Mouse (Mus musculus) limb, embryonic 15.5 days (tissue): ENCODE data around the gene Pnliprp2. TPM values are rescaled to one million over a fixed set of nuclear protein-coding genes. Genes with fewer than 3 reads are reported as not detected.

Experiments used
- ATAC-seq: fragments of 200-750 bp; cut with Nextera tagmentation; 2 replicates; pipeline ENCODE4 v1.8.0; 2017; ENCODE audit warnings: low read depth, moderate TSS enrichment; ENCODE audit not compliant: insufficient number of reproducible peaks, low FRiP score, low TSS enrichment
- H3K27ac ChIP-seq: fragments of 300-500 bp; sonication (generic); 2 replicates; pipeline ENCODE4 v1.5.1; 2015; ENCODE audit warnings: moderate library complexity, mild to moderate bottlenecking, inconsistent platforms
- H3K27me3 ChIP-seq: fragments of 300-500 bp; sonication (generic); 2 replicates; pipeline ENCODE4 v1.6.1; 2015; ENCODE audit warnings: inconsistent platforms
- H3K36me3 ChIP-seq: fragments of 300-500 bp; sonication (generic); 2 replicates; pipeline ENCODE4 v1.6.1; 2015; ENCODE audit warnings: inconsistent platforms
- H3K4me1 ChIP-seq: fragments of 300-500 bp; sonication (generic); 2 replicates; pipeline ENCODE4 v1.6.1; 2015; ENCODE audit warnings: inconsistent platforms
- H3K4me2 ChIP-seq: fragments of 300-500 bp; sonication (generic); 2 replicates; pipeline ENCODE4 v1.6.1; 2015; ENCODE audit warnings: mild to moderate bottlenecking, inconsistent platforms
- H3K4me3 ChIP-seq: fragments of 300-500 bp; sonication (generic); 2 replicates; pipeline ENCODE4 v1.5.1; 2015; ENCODE audit warnings: mild to moderate bottlenecking, inconsistent platforms
- H3K9ac ChIP-seq: fragments of 300-500 bp; sonication (generic); 2 replicates; pipeline ENCODE4 v1.6.1; 2015; ENCODE audit warnings: inconsistent platforms
- H3K9me3 ChIP-seq: fragments of 300-500 bp; sonication (generic); 2 replicates; pipeline ENCODE4 v1.6.1; 2016; ENCODE audit warnings: inconsistent platforms
- WGBS: fragments of 180-500 bp; shearing (Covaris S2); methylation state at CpG from one replicate; pipeline ENCODE4 v1.1.7; 2015; 5-methylcytosine and 5-hydroxymethylcytosine counted together
- polyA plus RNA-seq: library from polyadenylated mRNA; unstranded; fragments of >200 nt; fragmentation: Nextera tagmentation; extraction: Ambion mirVana; gene quantifications from 2 replicates; pipeline ENCODE4 v1.2.1, GENCODE M21; 2015

The Pnliprp2 gene
- polyA plus RNA-seq, 1 experiment from 2014 or later, result 0.12 TPM

DNA sequence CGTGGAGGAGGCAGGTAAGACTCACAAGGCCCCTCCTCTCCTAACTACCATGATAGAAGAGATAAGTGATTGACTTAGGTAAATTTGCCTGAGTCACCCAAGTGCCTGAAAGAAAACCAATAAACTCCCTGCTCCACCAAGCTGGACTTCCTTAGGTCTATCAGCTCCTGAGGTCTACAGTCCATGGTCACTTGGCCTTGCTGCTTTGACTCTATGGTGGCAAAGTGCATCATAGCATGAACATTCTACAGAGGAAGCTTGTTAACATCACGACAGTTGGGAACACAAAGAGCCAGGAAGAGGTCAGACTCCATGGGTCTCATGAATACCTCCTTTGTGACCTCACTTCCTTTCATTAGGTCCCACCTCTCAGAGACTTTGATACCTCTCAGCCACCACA, 8.0 kb upstream of the Pnliprp2 start:
- 73% methylated on average over 2 of the region's 2 CpGs for WGBS
- no peak overlapping the region for H3K27ac ChIP-seq
- H3K9me3 ChIP-seq, result no peaks in the 10 kb centered on the region
- H3K27me3 ChIP-seq, result no peaks in the 10 kb centered on the region
- no peak for ATAC-seq
- no peak overlapping the region for H3K4me3 ChIP-seq
- no peak overlapping the region for H3K4me2 ChIP-seq
- no peaks in the 10 kb centered on the region for H3K4me1 ChIP-seq
- H3K9ac ChIP-seq, result no peak overlapping the region
- no peaks in the 10 kb centered on the region for H3K36me3 ChIP-seq

DNA sequence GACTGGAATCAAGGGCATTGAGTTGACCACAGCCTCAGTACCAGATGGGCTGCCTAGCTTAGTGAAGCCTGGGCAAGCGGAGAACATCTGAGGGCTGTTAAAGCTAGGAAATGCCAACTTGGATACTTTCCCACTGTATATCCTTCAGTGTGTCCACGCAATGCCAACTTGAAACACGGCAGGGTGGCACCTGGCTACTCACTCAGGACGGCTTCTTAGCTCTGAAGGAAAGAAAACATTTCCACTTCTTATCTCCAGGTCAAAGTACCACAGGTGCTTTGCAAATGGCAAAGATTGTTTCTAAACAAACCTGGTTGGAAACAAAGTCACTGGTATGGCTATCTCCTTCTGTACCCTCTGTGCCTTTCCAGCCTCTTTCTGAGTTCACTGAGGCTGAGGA, 648 bp upstream of the Pnliprp2 start:
- Histone ChIP-seq H3K4me2 (no peak overlapping the region), H3K36me3 (no peaks in the 10 kb centered on the region), H3K4me1 (peaks cover 9% of the 10 kb centered on the region), H3K4me3 (no peak overlapping the region), H3K27ac (no peak overlapping the region), H3K27me3 (no peaks in the 10 kb centered on the region), H3K9ac (no peak overlapping the region), H3K9me3 (no peaks in the 10 kb centered on the region)
- no peak for ATAC-seq
- WGBS, result 91% methylated on average over 4 of the region's 4 CpGs

DNA sequence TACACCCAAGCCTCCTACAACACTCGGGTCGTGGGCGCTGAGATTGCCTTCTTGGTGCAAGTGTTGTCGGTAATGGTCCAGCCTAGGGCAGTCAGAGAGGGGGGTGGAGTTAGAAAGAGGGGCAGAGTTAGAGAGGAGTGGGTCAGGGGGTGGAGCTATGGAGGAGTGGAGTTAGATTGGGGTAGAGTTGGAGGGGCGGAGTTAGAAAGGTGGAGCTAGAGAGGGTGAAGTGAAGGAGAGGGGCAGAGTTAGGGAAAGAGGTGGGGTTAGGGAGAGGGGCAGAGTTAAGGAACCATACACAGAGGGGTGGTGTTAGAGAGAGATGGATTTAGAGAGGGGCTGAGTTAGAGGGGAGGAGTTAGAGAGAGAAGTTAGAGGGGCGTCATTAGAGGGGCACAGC, 2.8 kb downstream of the Pnliprp2 start:
- Histone ChIP-seq H3K9me3 (no peaks in the 10 kb centered on the region), H3K4me1 (peaks cover 9% of the 10 kb centered on the region), H3K27ac (no peak overlapping the region), H3K4me2 (no peak overlapping the region), H3K27me3 (no peaks in the 10 kb centered on the region), H3K4me3 (no peak overlapping the region), H3K36me3 (no peaks in the 10 kb centered on the region), H3K9ac (no peak overlapping the region)
- 0 out of 2 replicates have a peak, but pooled peaks have one; percentile 10 for ATAC-seq
- 27% methylated on average over 6 of the region's 6 CpGs for WGBS

GRCm38 (mm10) chr19:58762848-58763541, 3.5 kb downstream of the Pnliprp2 start:
- no peak overlapping the region for H3K4me3 ChIP-seq
- ATAC-seq, result peak; percentile 42; the same call in 1 of the 2 replicates
- no peak overlapping the region for H3K4me2 ChIP-seq
- no peaks in the 10 kb centered on the region for H3K36me3 ChIP-seq
- WGBS, result 9% methylated on average over 12 of the region's 12 CpGs
- peaks cover 9% of the 10 kb centered on the region for H3K4me1 ChIP-seq
- H3K9ac ChIP-seq, result no peak overlapping the region
- no peak overlapping the region for H3K27ac ChIP-seq
- H3K27me3 ChIP-seq, result no peaks in the 10 kb centered on the region
- H3K9me3 ChIP-seq, result no peaks in the 10 kb centered on the region

- no peak for ATAC-seq
- H3K27ac ChIP-seq, result no peak overlapping the region
- no peak overlapping the region for H3K4me2 ChIP-seq
- H3K4me3 ChIP-seq, result no peak overlapping the region
- peaks cover 9% of the 10 kb centered on the region for H3K4me1 ChIP-seq
- no peaks in the 10 kb centered on the region for H3K36me3 ChIP-seq
- H3K9ac ChIP-seq, result no peak overlapping the region
- H3K27me3 ChIP-seq, result no peaks in the 10 kb centered on the region
- H3K9me3 ChIP-seq, result no peaks in the 10 kb centered on the region
- WGBS, result 81% methylated on average over 6 of the region's 6 CpGs
Observed at GRCm38 (mm10) chr19:58767329-58767728, 7.8 kb downstream of the Pnliprp2 start.

DNA sequence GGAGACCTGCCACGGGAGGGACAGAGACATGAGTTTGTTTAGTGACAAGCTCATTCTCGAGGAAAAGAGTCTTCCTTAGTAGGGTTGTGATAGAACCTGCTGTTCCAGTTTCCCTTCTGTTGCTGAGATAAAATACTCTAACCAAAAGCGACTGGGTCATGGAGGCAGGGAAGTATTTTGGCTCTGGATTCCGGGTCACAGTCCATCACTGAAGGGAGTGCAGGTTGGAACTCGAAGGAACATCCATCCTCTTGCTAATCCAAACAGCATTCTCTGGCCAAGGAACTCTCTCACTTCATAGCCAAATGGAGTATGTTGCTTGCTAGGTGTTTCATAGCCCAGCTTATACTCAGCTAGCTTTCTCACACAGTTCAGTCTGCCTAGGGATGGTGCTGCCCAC, 16.9 kb downstream of the Pnliprp2 start:
- H3K9me3 ChIP-seq, result no peaks in the 10 kb centered on the region
- no peak overlapping the region for H3K27ac ChIP-seq
- no peaks in the 10 kb centered on the region for H3K36me3 ChIP-seq
- no peak overlapping the region for H3K4me3 ChIP-seq
- no peak for ATAC-seq
- WGBS, result 73% methylated on average over 5 of the region's 5 CpGs
- H3K9ac ChIP-seq, result no peak overlapping the region
- no peaks in the 10 kb centered on the region for H3K4me1 ChIP-seq
- H3K4me2 ChIP-seq, result no peak overlapping the region
- no peaks in the 10 kb centered on the region for H3K27me3 ChIP-seq

GRCm38 (mm10) chr19:58781566-58781965, 22.0 kb downstream of the Pnliprp2 start:
- WGBS, result 64% methylated on average over 4 of the region's 4 CpGs
- no peak for ATAC-seq

DNA sequence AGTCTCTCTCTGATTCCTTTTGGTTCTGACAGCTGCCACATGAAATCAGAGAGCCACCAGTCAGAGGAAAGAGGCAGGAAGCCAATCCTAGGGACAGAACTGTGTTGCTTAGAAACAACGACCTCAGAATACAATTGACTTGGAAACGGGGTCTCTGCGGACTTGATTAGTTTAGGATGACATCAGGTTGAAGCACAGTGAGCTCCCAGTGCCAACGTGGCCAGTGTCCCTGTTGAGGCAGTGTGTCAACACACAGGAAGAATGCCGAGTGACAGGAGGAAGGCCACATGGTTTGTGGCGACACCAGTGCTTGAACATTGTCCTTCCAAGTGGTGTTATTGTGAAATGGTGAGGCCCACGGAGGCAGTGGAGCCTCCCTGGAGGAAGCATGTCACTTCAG, 24.4 kb downstream of the Pnliprp2 start:
- 60% methylated on average over 7 of the region's 7 CpGs for WGBS
- H3K9ac ChIP-seq, result no peak overlapping the region
- no peaks in the 10 kb centered on the region for H3K9me3 ChIP-seq
- no peak overlapping the region for H3K4me2 ChIP-seq
- H3K27me3 ChIP-seq, result no peaks in the 10 kb centered on the region
- no peak for ATAC-seq
- H3K4me1 ChIP-seq, result no peaks in the 10 kb centered on the region
- H3K4me3 ChIP-seq, result no peak overlapping the region
- no peaks in the 10 kb centered on the region for H3K36me3 ChIP-seq
- no peak overlapping the region for H3K27ac ChIP-seq

More at GRCm38 (mm10) chr19:58781566-58781965, 22.0 kb downstream of the Pnliprp2 start:
- Histone ChIP-seq H3K27me3 (no peaks in the 10 kb centered on the region), H3K4me3 (no peak overlapping the region), H3K4me2 (no peak overlapping the region), H3K9me3 (no peaks in the 10 kb centered on the region), H3K4me1 (no peaks in the 10 kb centered on the region), H3K9ac (no peak overlapping the region), H3K27ac (no peak overlapping the region), H3K36me3 (no peaks in the 10 kb centered on the region)

- H3K9me3 ChIP-seq, result no peaks in the 10 kb centered on the region
- no peak overlapping the region for H3K9ac ChIP-seq
- H3K27ac ChIP-seq, result no peak overlapping the region
- H3K4me1 ChIP-seq, result no peaks in the 10 kb centered on the region
- no peaks in the 10 kb centered on the region for H3K27me3 ChIP-seq
- no peak overlapping the region for H3K4me2 ChIP-seq
- ATAC-seq, result no peak
- 63% methylated on average over 11 of the region's 11 CpGs for WGBS
- H3K36me3 ChIP-seq, result no peaks in the 10 kb centered on the region
- no peak overlapping the region for H3K4me3 ChIP-seq
Observed at GRCm38 (mm10) chr19:58789194-58789593, 29.7 kb downstream of the Pnliprp2 start.

GRCm38 (mm10) chr19:58794284-58794683, 34.8 kb downstream of the Pnliprp2 start, which contains the start of gene 1700019N19Rik:
Gene 1700019N19Rik, minus strand, starts transcription at chr19:58794461.
- Histone ChIP-seq H3K27ac (no peak within 1 kb of the TSS), H3K4me3 (no peak within 1 kb of the TSS), H3K4me2 (no peak within 1 kb of the TSS), H3K27me3 (no peaks in the 10 kb centered on the region), H3K4me1 (no peaks in the 10 kb centered on the region), H3K9me3 (no peaks in the 10 kb centered on the region), H3K9ac (no peak within 1 kb of the TSS), H3K36me3 (0 out of 2 replicates have a peak, but pooled peaks cover 5% of the 10 kb centered on the region)
- WGBS, result 45% methylated on average over 10 of the region's 10 CpGs
- no peak for ATAC-seq

GRCm38 (mm10) chr19:58795114-58795669, 35.7 kb downstream of the Pnliprp2 start:
- Histone ChIP-seq H3K9ac (no peak overlapping the region), H3K4me3 (no peak overlapping the region), H3K27me3 (no peaks in the 10 kb centered on the region), H3K27ac (no peak overlapping the region), H3K9me3 (no peaks in the 10 kb centered on the region), H3K4me2 (no peak overlapping the region), H3K36me3 (0 out of 2 replicates have a peak, but pooled peaks cover 9% of the 10 kb centered on the region), H3K4me1 (no peaks in the 10 kb centered on the region)
- no peak for ATAC-seq
- WGBS, result 58% methylated on average over 12 of the region's 12 CpGs

- ATAC-seq, result no peak
Observed at GRCm38 (mm10) chr19:58805191-58805779, 45.8 kb downstream of the Pnliprp2 start.

More at GRCm38 (mm10) chr19:58805191-58805779, 45.8 kb downstream of the Pnliprp2 start:
- Histone ChIP-seq H3K9me3 (no peaks in the 10 kb centered on the region), H3K4me1 (no peaks in the 10 kb centered on the region), H3K9ac (no peak overlapping the region), H3K4me3 (no peak overlapping the region), H3K4me2 (no peak overlapping the region), H3K27me3 (no peaks in the 10 kb centered on the region), H3K27ac (no peak overlapping the region), H3K36me3 (no peaks in the 10 kb centered on the region)
- WGBS, result 88% methylated on average over 9 of the region's 9 CpGs
